Mouse (Mus musculus): Measurements from ENCODE around the gene Nme7.

Nme7 gene

DNA sequence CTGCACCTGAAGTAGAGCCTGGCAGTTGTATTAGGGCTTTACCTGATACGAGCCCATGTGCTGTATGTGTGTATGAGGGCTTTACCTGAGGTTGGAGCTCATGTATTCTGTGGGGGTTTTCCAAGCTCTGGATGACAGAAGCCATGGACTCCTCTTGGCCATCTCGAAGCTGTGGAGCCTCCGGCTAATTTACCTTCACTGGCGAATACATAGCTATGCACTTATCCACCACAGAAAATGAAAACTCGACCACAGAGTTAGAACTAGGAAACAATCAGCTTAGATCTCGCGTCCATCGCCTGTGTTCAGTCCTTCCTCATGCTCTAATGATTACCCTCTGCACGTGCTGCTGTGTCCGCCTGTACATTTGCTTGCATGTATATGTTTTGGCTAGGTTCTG is 80.4 kb downstream of the Nme7 start:
- DNase-seq (ENCODE audit: low read depth, low spot score) = no peak

DNA sequence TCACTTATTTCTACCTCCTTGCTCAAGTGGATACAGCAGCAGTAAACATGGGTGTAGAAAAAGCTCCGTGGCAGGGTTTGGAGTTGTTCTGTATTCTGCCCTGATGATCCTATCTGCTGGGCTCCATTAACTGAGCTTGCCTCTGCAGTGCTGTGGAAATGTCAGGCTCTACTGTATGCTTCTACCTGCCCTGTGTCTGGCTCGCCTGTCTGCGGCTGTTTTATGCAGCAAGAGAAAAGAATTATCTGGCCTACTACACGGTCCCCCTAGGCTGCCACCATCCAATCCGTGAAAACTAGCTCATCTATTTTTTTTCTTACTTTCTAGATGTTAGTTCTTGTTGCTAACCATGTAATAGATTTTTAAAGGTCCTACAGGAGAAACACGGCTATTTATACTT is 81.1 kb downstream of the Nme7 start:
- DNase-seq (ENCODE audit: low read depth, low spot score) = no peak

DNA sequence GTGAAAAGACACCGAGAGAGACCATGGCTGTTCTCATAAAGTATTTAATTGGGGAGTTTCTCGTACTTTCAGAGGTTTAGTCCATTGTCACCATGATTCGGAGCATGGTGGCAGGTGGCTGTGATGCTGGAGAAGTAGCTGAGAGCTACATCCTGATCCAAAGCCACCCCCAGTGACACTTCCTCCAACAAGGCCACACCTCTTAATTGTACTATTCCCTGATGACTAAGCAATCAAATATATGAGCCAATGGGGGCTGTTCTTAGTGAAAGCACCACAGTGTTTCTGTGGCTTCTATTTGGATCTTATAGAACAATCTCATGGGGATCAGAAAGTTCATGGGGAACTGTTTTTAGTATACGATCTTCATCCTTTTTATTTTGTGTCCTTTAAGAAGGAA is 85.8 kb downstream of the Nme7 start:
- DNase-seq (ENCODE audit: low read depth, low spot score) = no peak

DNA sequence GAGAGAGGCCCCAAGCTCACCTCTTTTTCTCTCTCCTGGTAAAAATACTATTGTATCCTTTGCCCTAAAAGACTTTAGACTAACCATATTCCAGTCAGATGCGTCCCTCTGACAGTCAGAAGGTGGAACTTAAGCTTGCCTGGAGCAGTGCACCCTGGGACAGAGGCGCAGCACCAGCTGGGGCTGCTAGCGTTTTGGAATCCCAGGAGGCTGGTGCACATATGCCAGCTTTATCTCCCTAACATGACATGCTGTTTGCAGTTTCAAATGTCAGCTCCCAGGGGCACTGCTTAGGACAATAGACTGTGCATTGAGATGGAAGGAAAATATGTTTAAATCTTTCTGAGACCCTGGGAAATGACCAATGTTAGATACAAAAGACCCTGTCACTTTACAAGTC is 88.3 kb downstream of the Nme7 start:
- no peak for DNase-seq (ENCODE audit: low read depth, low spot score)

DNA sequence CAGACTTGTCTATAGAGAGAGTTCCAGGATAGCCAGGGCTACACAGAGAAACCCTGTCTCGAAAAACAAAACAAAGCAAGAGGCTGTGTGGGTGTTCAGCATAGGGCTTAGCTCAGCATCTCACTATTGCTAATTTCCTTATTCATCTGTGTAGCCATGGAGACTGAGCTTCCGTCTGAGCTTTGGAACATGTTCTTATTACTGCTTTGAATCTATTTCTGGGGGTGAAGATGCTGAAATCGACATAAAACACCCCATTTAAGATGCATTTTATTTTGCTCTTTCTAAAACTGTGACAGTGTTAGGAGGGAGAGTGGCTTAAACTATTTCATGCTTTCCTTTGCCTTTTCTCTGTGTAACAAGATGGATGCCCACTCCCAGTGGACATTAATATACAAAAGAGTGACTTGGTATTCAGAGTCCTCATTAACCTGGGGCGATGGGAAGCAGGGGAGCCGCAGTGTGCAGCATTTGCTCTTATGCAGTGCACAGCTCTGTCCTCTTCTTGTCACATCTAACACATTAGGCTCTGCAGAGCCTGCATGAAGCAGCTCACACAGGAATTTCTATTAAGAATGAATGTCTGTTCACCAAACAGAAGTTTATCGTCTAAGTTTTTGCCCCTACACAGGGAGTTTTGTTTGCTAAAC is 91.3 kb downstream of the Nme7 start:
- no peak for DNase-seq (ENCODE audit: low read depth, low spot score)

DNA sequence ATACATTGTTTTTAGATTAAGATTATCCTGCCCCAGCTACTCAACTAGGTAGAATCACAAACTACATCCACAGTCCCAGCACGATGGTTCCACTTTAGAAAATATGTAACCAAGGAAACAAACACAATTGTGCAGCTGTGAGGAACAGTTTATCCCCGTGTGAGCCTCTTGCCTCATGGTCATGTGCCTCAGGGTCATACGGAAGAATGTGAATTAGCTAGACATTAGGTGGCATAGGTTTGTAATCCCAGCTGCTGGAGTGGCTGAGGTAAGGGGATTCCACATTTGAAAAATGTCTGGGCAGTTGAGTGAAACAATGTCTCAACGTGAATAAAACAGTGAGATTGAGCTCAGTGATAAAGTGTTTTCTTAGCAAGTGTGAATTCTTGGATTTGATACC is 93.8 kb downstream of the Nme7 start:
- no peak for DNase-seq (ENCODE audit: low read depth, low spot score)

DNA sequence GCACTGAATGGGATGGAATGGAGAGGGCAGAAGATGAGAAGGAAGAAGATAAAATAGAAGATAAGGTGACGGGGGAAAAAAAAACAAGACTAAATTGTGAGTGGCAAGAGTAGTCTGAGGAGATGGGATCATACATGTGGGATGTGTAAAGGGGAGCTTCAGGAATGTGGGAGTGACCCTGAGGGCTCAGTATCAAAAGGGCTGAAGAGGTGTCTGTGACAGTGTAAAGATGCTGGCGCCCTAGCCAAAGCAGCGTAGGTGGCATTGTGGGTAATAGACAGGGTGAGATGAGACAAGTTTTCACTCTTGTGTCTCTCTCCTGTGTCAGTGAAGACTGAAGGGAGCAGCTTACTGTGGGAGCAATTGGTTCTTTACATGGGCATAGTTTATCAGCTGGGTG is 95.7 kb downstream of the Nme7 start:
- DNase-seq (ENCODE audit: low read depth, low spot score) = no peak

DNA sequence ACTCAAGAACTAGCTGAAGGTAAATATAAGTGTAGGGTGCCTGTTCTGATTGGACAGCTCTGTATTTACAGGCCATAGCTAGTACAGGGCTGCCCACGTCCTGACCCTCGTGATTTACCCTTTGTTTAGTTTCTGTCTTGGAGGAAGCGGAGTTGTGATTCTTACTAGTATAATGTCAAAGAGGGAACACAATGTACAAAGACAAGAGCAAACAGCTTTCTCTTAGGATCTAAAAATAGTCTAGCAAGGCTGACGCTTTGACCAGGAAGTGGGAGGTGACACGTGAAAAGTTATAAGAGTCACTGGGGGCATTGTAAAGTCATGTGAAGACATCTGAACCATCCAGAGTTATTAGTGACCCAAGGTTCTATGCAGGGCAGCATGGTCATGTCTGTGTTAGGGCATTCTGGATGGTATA is 101.5 kb downstream of the Nme7 start:
- DNase-seq (ENCODE audit: low read depth, low spot score) = no peak

DNA sequence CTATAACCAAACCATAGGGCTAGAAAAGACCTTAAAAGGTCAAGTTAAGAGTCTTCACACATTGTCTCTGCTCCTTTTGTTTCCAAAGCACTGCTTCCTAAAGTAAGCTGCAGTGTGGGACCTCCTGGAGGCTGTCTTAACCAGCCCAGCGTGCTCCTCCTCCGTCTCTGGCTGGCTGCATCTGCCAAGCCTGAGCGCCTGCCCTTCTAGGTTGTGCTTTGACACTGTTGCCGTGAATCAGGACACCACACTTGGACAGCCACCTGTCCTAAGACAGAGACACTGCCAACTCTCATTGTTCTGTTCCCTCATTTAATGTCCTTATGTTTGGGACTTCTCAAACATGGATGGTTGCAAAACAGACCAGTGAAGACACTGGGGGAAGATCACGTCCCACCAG is 102.6 kb downstream of the Nme7 start:
- DNase-seq (ENCODE audit: low read depth, low spot score) = no peak

DNA sequence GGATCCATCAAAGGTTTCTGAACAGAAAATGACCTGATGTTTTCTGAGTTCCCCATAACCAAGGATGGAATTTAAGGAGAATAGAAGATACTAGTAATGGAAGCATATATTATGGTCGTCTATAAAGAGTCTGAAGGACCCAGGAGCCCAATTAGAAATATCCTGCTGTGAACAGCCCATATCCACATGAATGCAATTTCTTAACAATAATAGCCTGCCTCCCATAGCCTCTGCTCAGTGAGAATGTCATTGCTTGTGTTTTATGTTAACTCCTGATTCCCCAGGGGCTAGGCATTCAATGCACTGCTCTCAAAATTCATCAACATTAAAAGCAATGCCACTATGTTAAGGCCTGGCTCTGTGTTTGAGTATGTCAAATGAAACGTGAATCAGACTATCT is 104.7 kb downstream of the Nme7 start:
- DNase-seq (ENCODE audit: low read depth, low spot score) = no peak

DNA sequence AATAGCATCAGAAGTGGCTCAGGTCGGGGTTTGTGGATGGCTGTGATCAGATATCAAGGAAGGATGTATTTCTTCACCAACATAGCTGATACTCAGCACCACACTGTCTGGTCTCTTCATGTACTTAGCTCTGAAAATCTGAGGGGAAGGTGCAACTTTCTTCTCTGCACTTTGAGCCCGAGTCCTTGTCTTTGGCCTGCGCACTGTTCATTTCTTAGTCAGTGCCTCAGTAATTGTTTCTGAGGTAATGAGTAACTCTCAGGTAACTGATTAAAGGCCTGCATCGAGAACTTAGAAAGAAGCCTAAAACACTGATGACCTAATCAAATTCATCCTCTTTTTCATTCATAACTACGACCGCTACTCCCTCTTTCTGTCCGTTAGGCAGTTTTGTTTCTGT is 107.4 kb downstream of the Nme7 start:
- DNase-seq (ENCODE audit: low read depth, low spot score) = no peak

DNA sequence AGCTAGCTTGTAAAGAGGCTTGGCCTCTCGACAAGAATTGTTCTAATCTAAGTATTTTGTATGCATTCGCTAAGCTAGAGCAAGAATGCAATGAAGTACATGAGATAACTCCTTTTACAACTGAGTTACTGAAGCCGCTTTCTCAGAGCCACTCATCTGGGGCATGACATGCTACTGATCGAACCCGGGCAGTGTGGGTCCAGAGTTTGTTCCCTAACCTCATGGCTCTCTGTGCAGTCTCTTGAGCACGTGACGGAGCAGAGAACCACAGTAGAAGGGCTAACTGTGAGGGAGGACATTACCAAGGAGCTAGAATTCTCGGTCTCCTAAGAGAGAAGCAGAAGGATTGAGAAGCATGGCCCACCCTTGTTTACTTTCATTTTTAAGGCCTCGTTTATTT is 109.0 kb downstream of the Nme7 start:
- DNase-seq (ENCODE audit: low read depth, low spot score) = no peak

DNA sequence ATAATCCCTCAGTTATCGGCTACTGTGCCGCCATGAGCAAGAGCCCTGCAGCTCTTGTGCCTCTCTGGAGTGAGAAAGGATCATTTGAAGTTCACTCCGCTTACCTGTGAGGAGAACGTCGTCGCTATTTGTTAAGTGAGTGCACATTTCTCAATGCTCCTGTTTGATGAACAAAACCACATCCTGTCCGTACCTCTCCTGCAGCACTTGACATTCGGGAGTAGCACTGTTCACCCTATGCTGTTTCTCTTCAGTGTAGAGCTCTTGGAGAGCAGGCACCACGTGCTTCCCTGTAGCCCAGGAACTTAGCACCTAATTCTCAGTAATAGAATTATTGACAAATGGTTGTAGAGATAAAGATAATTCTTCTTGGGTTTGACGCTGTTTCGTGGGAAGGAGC is 109.7 kb downstream of the Nme7 start:
- no peak for DNase-seq (ENCODE audit: low read depth, low spot score)

DNA sequence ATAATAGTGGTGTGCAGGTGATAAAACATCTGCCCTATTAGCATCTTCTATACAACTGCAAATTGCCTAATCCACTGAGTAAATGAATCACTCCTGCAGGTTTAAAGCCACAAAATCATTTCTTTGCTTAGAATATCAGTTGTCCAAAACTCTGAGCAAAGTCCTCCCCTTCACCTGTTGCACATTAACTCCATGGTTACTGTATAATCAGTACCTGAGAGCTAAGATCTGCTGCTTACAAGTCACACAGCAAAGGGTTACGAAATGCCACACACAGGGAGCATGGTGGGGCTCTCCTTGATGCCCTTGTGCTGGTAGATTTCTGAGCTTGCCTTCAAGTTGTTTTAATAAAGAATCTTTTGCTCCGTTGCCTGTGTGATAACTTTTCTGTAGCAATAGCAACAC is 111.4 kb downstream of the Nme7 start:
- DNase-seq (ENCODE audit: low read depth, low spot score) = no peak

DNA sequence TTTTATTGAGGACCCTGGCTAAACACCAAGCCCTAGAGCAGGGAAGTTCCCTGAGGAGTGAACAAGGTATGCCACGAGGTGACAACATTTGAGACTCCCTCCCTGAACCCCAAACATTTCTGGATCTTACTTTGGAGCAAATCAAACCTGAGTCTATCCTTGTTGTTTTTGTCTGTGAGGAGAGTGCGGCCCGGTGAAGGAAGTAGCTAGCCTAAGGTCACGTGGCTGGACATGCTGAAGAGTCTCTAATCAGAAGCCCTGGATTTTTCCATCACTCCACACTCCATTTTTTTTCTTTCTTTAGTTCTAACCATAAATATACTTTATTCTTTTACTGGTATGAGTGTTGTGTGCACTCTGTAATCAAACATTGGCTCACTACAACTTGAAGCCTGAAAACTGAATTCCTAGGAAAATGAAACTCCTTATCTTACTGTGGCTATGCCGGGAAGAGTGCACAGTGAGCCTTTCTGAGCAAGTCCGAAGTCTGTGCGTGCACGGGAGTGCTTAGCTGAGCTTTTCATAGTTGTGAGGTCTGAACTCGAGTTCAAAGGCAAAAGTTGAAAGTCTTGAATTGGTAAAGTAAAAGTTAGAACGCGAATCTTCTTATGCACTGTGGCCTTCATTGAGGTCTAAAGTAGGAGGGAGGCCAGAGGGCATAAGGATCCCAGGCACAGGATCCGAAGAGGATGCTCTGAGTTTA is 112.9 kb downstream of the Nme7 start:
- DNase-seq (ENCODE audit: low read depth, low spot score) = no peak

DNA sequence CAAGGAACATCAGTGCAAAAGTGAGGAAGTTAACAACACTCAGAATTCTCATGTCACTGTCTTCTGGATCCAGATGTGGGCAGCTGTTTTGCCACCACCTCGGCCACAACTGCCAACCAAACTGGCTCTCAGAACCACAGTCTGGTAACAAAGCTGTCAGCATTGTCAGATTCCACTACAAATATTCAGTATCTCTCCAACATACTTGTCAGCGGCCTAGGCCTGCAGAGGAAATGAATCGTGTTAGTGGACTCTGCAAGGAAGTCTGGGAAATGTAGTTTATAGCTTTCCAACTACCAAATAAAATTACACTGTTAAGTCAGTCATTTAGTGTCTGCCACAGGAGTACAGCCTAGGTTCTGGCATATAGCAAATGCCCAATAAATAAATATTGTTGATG is 113.7 kb downstream of the Nme7 start:
- no peak for DNase-seq (ENCODE audit: low read depth, low spot score)

DNA sequence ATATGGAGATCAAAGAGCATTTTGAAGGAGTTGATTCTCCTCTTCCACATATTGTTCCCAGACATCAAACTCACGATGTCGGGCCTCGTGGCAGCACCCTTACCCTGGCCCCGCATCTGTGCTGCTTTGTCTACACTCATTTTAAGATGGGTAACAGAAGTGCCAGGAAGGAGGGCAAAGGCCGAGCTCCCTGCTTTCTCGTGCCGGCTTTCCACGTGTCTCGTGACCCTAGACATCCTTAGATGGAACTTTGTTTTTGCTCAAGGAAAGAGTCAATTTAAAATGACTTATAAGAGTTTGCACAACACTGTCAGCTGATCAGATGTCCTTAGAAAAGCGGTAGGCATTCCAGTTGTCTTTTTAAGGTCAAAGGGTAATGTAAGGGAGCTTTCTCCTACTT is 114.4 kb downstream of the Nme7 start:
- DNase-seq (ENCODE audit: low read depth, low spot score) = no peak

DNA sequence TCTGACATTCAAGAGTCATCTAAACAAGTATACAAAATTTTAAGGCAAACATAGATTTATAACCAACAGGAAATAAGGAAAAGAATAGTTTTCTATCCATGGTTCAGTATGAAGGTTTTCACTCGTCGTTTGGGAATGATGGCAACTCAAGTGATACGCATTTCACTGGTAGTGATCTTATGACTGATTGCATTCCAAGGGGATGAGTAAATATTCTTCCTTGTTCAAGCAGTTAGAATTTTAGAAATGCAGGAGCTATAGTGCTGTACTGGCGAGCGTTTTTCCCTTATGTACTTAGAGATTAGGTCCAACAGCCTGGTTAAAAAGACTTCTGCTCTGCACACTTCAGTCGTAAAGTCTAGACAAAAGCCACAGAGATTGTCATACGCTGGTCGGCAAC is 115.5 kb downstream of the Nme7 start:
- no peak for DNase-seq (ENCODE audit: low read depth, low spot score)

DNA sequence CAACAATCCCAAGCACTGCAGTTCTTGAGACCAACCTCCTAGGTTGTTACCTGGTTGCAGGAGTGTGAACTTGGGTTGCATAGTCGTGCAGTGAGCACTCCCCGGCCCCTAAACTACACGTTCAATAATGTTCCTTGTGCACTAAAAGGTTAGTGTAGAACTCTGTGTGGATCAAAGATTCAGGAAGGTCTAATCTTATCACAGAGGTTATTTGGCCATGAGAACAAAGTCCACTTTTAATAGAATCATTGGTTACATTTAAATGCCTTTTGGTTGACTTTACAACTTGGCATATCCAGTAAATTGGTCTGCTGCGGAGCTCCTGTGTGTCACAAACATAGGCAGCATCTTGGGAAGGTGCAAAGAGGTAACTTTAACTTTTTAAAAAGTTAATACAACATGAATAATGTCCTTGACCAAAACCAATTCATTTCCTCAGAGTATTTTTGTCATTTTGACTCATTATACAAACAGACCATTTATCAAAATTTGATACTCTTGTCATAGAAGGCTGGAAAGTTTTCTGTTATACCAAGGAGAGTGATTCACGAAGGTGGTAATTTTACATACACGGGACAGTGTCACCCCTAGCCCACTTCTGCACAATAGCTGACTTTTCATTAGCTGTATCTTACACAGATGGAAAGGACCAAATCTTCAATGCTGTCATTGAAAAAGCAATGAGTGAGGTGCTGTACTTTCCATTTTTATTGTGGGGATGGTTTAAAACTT is 116.9 kb downstream of the Nme7 start:
- no peak for DNase-seq (ENCODE audit: low read depth, low spot score)

DNA sequence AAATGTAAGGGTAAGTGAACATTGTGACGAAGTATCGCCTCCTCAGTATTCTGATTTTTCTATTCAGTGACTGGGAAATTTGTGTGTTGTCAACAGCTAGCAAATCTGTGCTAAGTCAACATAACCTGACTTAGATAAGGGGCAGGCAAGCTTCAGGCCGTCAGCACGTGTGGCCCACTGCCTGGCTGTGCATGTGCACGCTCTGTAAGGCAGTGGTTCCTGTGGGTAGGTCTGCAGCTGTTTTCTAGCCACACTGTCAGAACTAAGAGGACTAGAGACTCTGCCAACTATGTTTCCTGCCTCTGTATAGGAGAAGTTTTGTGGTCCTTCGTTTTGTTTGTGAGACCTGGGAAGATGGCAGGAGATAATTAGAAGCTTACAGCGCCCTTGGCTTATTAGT is 122.3 kb downstream of the Nme7 start:
- DNase-seq (ENCODE audit: low read depth, low spot score) = no peak

DNA sequence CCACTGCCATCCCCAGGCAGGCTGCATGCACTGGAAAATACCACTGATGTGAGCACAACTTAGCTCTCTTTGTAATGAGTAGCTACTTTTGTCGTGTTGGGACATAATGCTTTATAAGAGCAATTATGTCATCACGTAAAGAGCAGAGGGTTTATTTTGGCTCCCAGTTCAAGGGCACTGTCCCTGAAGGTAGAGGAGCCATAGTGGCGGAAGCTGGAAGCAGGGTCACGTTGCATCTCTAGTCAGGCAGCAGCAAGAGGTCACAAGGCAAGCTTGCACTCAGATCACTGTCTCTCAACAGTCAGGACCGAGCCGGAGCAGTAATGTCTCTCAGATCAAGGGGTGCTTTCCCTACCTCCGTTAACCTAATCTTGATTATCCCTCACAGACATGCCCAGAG is 123.9 kb downstream of the Nme7 start:
- no peak for DNase-seq (ENCODE audit: low read depth, low spot score)

DNA sequence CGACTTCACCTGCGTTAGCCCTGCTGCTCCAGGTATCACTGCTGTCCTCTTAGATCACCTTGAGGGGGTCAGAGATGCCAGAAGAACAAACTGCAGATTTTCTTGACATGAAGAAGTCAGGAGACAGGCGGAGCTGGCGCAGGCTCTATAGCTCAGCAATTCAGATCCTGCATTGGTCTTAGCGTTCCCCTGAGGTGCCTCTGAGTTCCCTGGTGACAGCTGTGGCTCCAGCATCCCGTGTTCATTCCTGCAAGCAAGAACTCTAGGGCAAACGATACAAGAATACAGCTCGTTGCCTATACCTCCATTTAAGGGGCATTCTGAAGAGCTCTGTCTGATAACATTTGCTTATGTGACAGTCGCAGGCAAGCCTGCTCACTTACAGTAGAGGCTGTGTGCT is 124.7 kb downstream of the Nme7 start:
- DNase-seq (ENCODE audit: low read depth, low spot score) = no peak

DNA sequence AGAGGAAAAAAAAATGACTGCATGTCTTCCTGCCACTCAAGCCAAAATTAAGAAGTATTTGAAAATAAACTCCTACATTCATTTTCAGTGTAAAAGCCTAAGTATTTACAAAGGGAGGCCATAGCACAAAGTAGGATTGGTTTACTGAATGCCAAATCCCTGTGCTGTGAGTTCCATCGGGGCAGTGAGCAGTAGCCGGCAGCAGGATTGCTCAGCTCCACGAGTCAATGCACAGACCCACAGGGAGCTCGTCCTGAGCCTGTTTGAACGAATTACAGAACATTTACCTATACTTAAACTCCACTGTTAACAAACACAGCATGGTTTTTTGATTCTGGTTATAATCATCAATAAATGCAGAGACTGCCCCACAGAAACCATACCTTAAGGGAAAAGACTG is 128.7 kb downstream of the Nme7 start:
- DNase-seq (ENCODE audit: low read depth, low spot score) = no peak

All from retina, adult 2 months (tissue).